Mouse (Mus musculus) cerebellum, adult (tissue): ENCODE data around the gene Fev.

Experiments used
- ATAC-seq: cut with Nextera tagmentation; 2 replicates; pipeline ENCODE4 v1.9.2; 2017; ENCODE audit warnings: mild to moderate bottlenecking, moderate library complexity, mixed read lengths; ENCODE audit not compliant: insufficient number of reproducible peaks, low FRiP score, low TSS enrichment

Fev gene

DNA sequence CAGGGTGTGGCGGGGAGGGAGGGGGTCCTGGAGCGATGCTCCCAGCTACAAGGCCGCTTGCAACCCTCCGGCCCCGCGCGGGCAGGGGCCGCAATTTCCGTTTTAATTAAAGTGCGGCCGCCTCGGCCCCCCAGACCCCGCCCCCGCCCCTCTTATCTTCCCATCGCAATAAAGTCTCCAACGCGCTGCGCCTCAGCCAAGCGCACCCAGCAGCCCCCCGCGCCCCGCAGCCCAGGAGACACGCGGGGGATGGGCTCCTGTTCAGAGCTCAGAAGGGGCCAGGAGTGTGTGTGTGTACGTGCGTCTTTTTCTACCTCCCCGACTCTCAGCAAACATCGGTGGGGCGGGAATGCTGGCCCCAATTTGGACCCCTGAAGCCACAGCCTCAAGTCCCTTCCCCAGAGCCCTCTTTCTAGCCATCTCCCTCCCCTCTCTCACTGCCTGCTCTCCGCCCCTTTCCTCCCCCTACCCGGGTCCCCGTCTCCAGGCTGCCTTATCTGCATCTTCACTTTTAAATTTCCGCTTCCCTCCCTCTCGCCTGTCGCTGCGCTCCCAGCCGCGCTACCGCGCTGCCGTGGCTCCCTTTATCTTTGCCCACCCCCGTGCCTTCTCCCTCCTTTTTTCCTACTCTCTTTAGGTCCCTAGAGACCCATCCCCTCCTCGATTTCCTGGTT lies at the start of gene Fev:
Gene Fev (minus strand): TSS at position 51 of the 674 bp plus-strand sequence.
- ATAC-seq, result no peak

DNA sequence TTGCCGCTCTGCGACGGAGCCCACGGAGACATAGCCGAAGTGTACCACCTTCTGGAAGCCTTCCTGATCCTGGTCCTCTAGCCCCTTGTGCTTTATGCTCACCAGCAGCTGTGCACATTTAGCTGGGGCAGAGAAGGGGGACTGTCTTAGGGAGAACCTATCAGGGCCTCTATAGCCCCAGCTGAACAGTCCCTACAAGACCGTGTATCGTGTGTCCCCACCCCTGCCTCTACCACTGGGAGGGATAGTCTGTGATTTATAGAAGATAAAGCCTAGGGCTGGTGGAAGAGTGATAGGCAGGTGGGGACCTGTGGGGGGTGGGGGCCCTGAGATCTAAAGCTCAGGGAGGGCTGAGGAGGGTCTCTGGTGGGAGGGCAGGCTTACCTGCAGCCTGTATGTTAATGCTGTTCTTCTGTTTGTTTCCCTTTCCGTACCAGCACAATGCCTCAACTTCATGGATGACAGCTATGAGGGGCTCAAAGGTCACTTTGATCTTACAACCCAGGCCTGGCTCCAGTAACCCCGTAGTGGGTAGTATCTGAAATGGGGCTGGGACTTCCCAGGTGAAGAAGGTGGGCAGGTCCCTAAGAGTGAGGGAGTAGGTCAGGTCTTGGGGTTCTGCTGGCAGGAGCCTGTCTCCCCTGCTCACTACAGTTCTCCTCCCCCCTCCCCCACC lies 42.5 kb upstream of the Fev start:
- no peak for ATAC-seq

DNA sequence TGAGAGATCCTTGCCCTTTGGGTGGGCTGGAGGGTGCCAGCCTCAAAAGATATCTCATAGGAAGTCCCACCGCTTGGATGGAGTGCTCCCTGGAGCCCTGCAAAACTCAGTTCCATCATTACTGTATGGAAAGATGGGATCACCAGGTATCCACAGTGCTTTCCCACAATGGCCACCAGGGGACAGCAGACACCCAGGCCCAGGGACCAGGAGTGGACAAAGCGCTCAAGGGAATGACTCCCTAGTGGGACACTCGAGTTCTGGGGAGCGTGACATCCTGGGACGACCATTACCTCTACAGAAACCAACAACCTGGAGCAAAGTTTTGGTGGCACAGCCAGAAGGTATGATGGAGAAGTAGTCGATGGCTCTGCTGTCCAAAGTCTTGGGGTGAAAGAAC lies 41.5 kb upstream of the Fev start:
- 0 out of 2 replicates have a peak, but pooled peaks have one; percentile 49 for ATAC-seq

DNA sequence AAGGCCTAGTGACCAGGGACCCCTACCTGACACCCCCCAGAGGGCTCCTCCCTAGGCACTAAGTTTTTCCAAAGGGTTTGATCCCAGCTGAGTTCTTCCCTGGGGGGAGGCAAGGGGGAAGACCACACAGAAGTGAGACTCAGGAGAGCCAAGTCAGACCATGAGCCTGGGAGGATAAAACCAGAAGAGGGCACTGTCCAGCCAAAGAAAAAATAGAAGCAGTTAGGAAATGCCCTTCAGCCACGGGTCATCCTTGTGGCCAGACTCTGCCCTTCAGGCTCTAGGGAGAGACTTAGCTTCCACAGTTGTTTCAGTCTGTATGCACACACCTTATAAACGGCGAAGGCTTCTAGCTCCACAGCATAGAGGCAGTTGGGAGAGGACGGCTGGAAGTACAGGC lies 39.2 kb upstream of the Fev start:
- ATAC-seq, result no peak

DNA sequence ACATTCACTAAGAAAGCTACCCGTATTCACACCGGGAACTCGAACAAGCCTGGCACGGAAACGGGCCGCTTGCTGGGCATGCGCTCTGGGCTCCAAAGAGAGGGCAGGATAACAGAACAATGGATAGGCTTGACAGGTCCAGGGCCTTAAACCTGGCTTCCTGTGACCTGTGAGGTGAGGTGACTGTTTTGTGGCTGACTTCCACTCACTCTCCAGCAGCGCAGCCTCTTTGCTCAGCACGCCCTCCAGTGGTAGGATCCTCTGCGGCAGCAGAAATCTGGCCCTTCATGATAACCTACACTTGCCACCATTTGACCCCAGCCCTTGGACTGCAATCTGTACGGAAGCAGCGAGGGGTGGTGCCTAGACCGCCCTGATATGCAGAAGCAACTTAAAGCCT lies 30.5 kb upstream of the Fev start:
- no peak for ATAC-seq

DNA sequence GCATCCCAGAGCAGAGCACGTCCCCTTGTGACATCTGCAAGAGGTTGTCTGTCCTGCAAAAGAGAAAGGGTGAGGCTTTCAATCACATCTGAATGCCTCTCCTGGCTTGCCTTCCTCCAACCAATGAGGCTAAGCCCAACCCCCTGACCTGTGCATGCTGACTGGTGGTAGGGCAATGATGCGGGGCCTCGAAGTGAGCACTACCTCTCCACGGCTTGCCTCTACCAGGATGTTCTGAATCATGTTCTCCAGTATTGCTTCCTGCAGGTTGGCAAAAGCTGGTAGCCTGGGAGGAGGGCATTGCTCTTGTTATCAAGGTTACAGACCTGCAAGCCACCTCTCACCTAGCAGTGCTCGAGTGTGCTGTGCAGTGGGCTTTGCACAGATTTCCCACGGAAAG lies 17.0 kb upstream of the Fev start:
- ATAC-seq, result no peak

DNA sequence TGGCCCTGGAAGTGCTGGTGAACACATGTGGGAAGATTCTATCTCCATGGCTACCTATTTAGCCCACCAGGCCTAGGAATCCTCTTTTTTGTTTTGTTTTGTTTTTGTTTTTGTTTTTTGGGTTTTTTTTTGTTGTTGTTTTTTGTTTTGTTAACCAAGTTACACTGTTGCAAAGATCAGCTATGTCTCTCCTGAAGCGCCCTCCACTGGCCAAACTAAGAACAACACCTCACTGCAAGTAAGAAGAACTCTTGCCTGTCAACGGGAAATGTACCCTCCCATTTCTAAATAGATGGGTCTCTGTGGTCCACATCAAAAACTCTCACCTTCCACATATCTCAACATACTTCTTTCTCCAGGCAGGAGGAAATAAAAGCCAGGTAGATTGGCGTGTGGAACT lies 16.5 kb upstream of the Fev start:
- no peak for ATAC-seq

DNA sequence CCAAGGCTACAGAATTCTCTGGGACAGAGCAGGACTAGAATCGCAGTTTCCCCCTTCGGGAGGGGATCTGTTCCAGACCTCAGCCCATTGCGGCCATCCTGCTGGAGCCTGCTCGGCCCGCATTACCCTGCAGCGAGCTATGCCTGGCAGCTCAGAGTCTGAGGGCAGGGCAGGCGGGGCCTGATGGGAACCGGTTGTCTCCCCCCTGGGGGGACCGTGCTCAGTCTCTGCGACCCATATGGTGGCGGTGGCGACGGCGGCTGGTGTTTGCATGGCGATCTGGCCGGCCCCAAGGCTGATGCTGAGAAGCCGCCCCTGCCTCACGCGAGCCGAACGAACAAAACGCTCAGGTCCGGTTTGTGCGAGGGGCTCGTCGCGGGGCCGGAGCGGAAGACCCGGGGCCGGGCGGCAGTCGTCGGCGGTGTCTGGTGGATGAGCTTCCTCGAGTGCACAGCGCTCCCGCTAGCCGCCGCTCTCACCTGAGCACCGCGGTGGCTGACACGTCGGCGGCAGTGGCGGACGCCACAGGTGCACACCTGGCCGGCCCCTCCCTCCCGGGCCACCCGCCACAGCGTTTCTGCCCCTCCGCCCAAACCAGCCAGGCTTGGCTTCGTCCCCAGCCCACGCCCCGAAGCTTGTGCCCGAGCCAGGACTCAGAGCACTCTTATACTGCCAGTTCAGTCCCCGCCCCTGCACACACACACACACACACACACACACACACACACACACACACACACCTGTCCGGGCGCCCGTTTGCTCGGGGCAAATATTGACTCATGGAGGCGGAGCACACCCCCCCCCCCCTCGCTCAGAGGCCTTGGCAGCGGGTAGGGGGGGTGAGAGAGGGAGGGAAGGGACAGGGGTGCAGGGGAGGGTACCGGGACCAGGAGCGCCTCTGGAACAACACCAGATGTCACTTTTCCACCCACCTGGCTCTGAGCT lies 15.4 kb upstream of the Fev start:
- no peak for ATAC-seq

DNA sequence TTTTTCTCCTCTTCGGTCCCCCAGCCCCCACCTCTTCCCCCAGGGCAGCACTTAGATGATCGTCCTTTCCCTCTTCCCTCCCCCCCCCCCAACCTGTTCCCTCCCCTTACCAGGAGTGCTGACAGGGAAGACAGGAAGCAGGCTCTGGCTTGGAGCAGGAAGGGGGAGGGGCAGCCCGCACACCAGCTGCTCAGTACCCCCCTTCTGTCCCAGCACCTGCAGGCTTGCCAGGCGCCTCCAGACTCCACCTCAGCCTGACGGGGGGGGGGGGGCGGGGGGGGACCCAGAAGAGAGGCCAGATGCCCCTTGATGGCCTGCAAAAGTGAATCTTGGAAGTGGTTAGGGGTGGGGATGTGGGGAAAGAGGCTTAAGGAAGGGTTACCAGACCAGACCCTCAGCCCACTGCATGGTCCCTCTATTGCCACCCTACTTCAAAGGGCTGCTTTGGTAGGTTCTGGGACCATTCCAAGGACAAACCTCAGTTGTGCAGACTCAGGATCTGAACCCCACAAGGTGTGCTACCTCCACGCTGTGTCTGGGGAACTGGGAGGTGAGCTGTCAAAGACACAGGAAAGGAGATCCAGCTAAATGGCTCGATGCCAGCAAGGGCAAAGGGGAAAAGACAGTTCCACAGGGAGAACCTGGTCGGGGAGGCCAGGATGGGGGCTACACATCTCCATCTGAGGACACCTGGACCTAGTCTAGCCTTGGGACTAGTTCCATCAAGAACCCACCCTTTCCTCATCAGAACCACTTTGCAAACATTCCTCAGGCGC lies 13.6 kb upstream of the Fev start:
- no peak for ATAC-seq

DNA sequence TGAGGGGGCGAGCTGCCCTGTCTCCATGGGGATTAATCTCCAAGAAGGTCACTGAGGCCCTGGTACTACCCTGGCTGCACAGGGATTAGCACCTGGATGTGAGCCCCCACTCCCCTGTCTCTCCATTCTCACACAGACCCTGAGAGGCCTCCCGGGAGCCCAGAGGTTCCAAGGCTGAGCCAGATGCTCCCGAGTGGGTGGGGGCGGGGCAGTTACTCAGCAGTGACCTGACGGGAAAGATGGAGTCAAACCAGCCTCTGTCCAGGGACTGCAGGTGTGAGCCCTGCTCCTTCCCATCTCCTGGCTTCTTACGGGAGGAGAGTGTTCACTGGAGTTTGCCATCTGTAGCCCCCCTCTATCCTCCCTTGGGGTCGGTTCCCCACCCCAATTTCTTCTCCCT lies 12.8 kb upstream of the Fev start:
- no peak for ATAC-seq

DNA sequence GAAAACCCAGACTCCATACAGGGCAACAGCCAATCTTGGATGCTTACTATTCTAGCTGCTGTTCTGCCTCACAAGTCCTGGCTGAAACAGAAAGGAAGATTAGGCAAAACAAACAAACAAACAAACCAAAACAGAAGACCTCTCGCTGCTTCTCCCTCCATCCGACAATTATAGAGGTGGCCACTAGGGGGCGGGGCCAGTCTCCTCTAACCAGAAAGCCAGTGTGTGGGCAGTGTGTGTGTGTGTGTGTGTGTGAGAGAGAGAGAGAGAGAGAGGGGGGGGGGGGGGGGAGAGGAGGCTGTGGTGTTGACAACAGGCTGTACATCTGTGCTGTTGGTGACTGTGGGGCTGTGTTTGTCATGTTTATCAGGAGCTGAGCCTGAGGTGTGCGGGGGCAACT lies 9.7 kb upstream of the Fev start:
- ATAC-seq, result no peak

DNA sequence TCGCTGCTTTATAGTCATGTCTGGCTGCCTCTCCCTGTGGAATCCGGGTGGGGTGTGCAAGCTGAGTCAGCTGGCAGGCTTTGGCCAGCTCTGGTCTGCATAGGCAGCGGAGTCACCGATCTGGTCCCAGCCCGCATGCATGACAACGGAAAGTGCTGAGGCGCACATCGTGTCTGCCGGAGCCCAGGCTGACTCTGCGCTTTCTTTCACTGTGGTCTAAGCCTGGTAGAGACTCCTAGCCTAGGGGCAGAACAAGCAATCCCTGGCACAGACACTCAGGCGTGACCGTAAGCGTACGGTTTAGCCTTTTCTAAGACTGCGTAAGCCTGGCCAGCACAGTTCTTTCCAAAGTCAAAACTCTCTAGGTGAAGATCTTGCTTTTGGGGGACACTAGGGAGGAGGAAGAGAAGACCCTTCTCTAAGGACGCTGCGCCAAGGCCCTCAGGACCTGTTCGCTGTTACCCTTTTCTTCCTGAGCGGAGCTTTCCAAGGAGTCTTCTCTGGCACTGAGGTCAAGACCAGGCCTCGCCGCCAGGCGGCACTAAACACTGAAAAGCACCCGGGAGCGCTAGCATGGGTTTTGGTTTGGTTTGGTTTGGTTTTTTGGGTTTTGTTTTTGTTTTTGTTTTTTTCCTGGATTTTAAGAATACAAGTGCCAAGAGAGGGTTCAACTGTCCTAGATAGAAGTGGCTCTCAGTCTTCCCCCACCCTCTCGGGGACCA lies 8.1 kb upstream of the Fev start, which contains the start of gene Cryba2:
Gene Cryba2 (minus strand): TSS at position 10 of the 722 bp plus-strand sequence.
- peak; percentile 67 for ATAC-seq

DNA sequence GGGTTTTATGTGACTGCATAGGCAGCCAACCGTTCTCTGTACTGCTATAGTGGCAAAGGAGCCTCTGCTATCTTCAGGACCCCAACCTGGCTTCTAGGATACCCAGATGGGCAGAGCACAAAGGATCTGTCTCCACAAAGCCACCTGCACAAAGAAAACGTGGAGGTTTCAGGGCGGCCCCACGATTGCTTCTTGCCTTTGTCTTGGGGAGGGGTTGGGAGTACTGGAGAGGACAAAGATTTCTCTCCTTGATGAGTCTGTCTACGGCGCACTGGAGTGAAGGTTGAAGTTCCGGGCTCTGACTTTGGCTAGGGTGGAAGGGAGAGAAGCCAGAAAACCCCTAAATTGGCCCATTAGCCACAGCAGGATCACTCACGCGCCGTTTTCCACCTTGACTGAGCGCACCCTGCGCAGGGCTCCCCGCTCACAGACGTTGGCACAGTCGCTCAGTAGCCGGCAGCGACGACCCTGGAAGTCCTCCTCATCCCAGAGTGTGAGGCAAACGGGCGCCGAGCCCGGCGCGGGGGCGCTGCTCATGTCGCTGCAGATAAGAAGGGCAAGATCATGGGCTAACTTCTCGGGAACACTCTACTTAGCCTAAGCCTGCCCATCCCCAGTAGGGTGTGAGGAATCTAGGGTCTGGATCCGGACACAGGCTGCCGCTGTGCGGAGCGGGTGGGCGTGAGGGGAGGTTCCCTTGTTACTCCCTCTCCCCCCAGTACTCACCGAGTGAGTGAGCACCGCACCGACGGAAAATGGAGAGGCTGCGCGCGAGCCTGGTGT lies 7.3 kb upstream of the Fev start:
- no peak for ATAC-seq

DNA sequence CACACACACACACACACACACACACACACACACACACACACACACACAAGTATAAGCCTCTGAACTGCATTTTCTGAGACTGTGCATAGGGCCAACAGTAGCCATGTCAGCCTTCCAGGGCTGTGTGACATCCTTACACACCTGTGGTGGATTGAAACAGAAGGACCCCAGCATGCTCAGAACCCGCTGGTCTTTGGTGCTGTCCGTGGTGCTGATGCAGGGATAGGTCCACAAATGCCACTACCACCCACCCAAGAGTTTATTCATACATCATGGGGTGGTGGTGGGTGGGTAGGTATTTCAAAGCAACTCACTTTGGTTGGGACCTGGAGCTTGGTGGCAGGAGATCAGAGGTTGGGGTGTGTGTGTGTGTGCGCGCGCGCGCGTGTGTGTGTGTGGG lies 6.3 kb upstream of the Fev start:
- ATAC-seq, result no peak

DNA sequence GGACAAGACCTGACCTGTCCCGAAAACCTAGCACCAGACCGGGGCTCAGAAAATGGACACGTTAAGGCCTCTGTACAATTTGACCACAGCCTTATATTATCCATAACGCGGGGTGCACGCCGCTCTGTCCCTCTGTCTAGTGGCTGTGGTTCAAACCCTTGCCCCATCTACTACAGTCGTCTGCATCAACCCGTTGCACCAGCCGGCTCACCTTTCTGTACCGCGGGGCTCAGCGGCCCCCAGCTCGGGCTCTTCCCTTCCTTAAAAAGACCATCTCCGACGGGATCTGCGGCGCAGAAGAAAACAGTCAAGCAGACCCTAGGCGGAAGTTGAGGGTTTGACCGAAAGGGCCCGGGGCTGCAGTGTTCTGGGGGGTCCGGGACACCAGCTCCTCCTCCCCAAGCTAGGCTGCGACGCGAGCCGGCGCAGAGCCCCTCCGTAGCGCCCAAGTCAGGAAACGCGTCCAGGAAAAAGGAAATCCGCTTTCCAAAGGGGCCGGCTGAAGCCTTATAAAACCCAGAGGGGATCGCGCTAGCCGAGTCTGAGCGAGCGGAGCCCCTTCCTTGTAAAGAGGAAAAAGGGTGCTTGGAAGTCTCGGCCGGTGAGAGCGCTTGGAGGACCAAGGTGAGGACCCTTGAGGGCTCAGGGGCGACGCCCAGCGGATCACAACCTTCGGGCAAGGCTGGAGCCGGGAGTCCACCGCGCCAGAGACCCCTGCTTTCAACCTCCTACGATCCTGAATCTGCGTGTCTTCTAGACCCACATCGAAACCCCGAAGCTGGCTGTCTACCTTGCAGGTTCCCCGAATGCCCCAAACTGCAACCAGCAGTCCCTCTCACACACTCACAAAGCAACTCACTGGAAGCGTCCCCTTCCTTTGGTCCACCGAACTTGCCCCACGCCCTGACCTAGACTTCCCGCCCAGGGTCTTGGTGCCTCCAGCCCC lies 750 bp downstream of the Fev start:
- no peak for ATAC-seq

DNA sequence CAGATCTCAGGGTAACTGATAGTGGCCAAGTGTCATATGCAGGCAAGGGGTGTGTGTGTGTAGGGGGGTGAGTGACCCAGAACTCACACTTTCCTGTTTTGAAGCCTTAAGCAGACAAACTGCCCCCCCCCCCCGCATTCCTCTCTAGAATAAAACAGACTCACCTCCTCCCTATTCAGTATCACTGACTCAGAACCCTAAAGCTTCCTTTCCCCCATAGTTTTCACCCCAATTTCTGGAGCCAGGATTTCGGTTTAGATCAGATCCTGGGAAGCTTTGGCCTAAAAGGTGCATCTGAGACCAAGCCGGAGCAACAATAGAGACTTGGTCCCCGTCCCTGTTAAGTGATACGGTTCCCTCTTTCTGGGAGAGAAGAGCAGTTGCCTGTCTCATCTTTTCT lies 1.8 kb downstream of the Fev start:
- no peak for ATAC-seq

DNA sequence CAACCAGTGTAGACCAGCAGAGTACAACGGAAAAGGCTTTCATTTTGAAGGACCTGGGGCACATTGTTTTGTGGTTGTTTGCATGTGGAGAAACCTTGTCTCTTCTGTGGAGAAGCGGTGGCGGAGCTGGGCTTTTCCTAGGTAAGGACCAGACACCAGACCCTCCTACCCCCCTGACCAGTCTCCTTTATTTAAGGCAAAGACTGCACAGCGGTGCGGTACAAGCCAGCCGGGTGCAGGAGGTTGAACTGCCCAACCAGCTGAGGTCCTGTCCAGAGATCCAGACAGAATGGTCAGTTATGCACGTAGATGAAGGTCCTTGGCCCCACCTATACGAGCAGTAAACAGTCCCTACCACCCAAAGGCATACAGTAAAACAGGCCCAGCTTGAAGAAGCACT lies 2.4 kb downstream of the Fev start:
- no peak for ATAC-seq
